Mouse (Mus musculus): Measurements from ENCODE around the gene Unk.

- no peak for TF ChIP-seq CTCF (IDR thresholded peaks at IDR 0.05; ENCODE audit: low read depth)
- no peak for TF ChIP-seq EP300 (optimal IDR thresholded peaks at IDR 0.05)
These were observed 33.4 kb downstream of the Unk start for GRCm38 (mm10) chr11:116063562-116063961.

Data from stomach, postnatal 0 days (tissue).